Mouse (Mus musculus) erythroid progenitor cell, adult 5-6 weeks (primary cell): ENCODE data around the gene Homez. TPM values are rescaled to one million over a fixed set of nuclear protein-coding genes. Genes with fewer than 3 reads are reported as not detected.

Experiments used
- ATAC-seq: replicated peaks from 2 replicates; pipeline ENCODE4 v1.8.0; 2016; ENCODE audit warnings: moderate number of reproducible peaks, mild to moderate bottlenecking, moderate TSS enrichment, inconsistent platforms; ENCODE audit not compliant: poor library complexity, low FRiP score, severe bottlenecking
- total RNA-seq, 2 experiments: library from RNA; stranded (forward) in 1 of 2; stranded (reverse) in 1 of 2; fragments of 150-400 nt in 1 of 2; fragments of 186-747, 209-891 nt in 1 of 2; gene quantifications; 2 replicates each; pipeline versions ENCODE4 v1.2.3 to v1.2.4; 2015 to 2017; ENCODE audit warnings: low replicate concordance in 2 of 2

Homez gene
- total RNA-seq (2015; ENCODE audit: low replicate concordance) = 4.7 and 5.0 TPM in 2 replicates
- 0.13 and 1.3 TPM in 2 replicates for total RNA-seq (2017; ENCODE audit: low replicate concordance)

GRCm38 (mm10) chr14:54870861-54871260 lies at the start of gene Homez:
Gene Homez (minus strand): TSS chr14:54870961.
- ATAC-seq = no peak

GRCm38 (mm10) chr14:54920076-54920685 lies 49.4 kb upstream of the Homez start:
- ATAC-seq = no peak

- ATAC-seq = no peak
Measured at GRCm38 (mm10) chr14:54913343-54913742, 42.6 kb upstream of the Homez start.

GRCm38 (mm10) chr14:54912886-54913285 lies 42.1 kb upstream of the Homez start, which contains the start of gene Slc22a17:
Gene Slc22a17 (minus strand): TSS chr14:54913132.
- ATAC-seq = no peak

GRCm38 (mm10) chr14:54912109-54912850 lies 41.5 kb upstream of the Homez start:
- ATAC-seq = no peak

GRCm38 (mm10) chr14:54908682-54909081 lies 37.9 kb upstream of the Homez start:
- ATAC-seq = no peak

- ATAC-seq = no peak
Measured at GRCm38 (mm10) chr14:54903641-54904040, 32.9 kb upstream of the Homez start.

- peak; percentile 56; the same call in 1 of the 2 replicates for ATAC-seq
Measured at GRCm38 (mm10) chr14:54900383-54900782, 29.6 kb upstream of the Homez start.

GRCm38 (mm10) chr14:54897445-54897844 lies 26.7 kb upstream of the Homez start:
- no peak for ATAC-seq

- ATAC-seq = peak; percentile 36; the same call in 1 of the 2 replicates
Measured at GRCm38 (mm10) chr14:54894296-54895151, 23.8 kb upstream of the Homez start.

- peak; percentile 97 for ATAC-seq
Measured at GRCm38 (mm10) chr14:54893651-54894181, 23.0 kb upstream of the Homez start.

- no peak for ATAC-seq
Measured at GRCm38 (mm10) chr14:54892200-54892599, 21.4 kb upstream of the Homez start, which contains the start of gene Pabpn1. Gene Pabpn1 (plus strand): TSS chr14:54892500.

- no peak for ATAC-seq
Measured at GRCm38 (mm10) chr14:54885309-54885708, 14.5 kb upstream of the Homez start.

GRCm38 (mm10) chr14:54884022-54884712 lies 13.4 kb upstream of the Homez start:
- no peak for ATAC-seq

GRCm38 (mm10) chr14:54883154-54884021 lies 12.6 kb upstream of the Homez start, which contains the start of the genes Bcl2l2 and Gm20521:
Gene Bcl2l2 (plus strand): TSS chr14:54883377.
Gene Gm20521 (plus strand): TSS chr14:54883441.
- ATAC-seq = peak; percentile 84

- peak; percentile 65 for ATAC-seq
Measured at GRCm38 (mm10) chr14:54877048-54877715, 6.4 kb upstream of the Homez start, which contains the start of gene Ppp1r3e. Gene Ppp1r3e (minus strand): TSS chr14:54877550.

GRCm38 (mm10) chr14:54876539-54877047 lies 5.8 kb upstream of the Homez start:
- ATAC-seq = peak; percentile 94
